Mouse (Mus musculus): ENCODE measurements around the gene Ugt1a1. TPM values are rescaled to one million over a fixed set of nuclear protein-coding genes. Genes with fewer than 3 reads are reported as not detected.
A peak's percentile ranks its signal among the peaks of the same experiment; 100 is the strongest.

Gene Ugt1a1
- polyA plus RNA-seq, 1 experiment from 2014 or later, result 0.33 TPM

GRCm38 (mm10) chr1:88256886-88257663, 45.3 kb downstream of the Ugt1a1 start:
- Histone ChIP-seq H3K4me3 (no peak overlapping the region), H3K27me3 (no peaks in the 10 kb centered on the region), H3K4me2 (replicated peaks) (no peak overlapping the region), H3K9me3 (peaks cover 74% of the 10 kb centered on the region), H3K27ac (no peak overlapping the region), H3K36me3 (peaks cover 30% of the 10 kb centered on the region), H3K9ac (no peak overlapping the region), H3K4me1 (no peaks in the 10 kb centered on the region)
- WGBS, result 73% methylated on average over 10 of the region's 10 CpGs
- ATAC-seq (ENCODE audit: low FRiP score, low read depth), result no peak

- peaks cover 36% of the 10 kb centered on the region for H3K36me3 ChIP-seq
- H3K4me2 ChIP-seq (replicated peaks), result no peak overlapping the region
- H3K9ac ChIP-seq, result no peak overlapping the region
- H3K27me3 ChIP-seq, result no peaks in the 10 kb centered on the region
- peaks cover 68% of the 10 kb centered on the region for H3K9me3 ChIP-seq
- 82% methylated on average over 6 of the region's 6 CpGs for WGBS
- no peak for ATAC-seq (ENCODE audit: low FRiP score, low read depth)
- H3K4me1 ChIP-seq, result peaks cover 3% of the 10 kb centered on the region; the same call in 1 of the 2 replicates
- no peak overlapping the region for H3K27ac ChIP-seq
- H3K4me3 ChIP-seq, result no peak overlapping the region
Observed at GRCm38 (mm10) chr1:88257681-88258080, 45.9 kb downstream of the Ugt1a1 start.

GRCm38 (mm10) chr1:88258361-88258760, 46.6 kb downstream of the Ugt1a1 start:
- 71% methylated on average over 6 of the region's 6 CpGs for WGBS
- H3K4me3 ChIP-seq, result no peak overlapping the region
- no peaks in the 10 kb centered on the region for H3K27me3 ChIP-seq
- H3K9me3 ChIP-seq, result peaks cover 64% of the 10 kb centered on the region
- no peak overlapping the region for H3K4me2 ChIP-seq (replicated peaks)
- no peak for ATAC-seq (ENCODE audit: low FRiP score, low read depth)
- H3K36me3 ChIP-seq, result peaks cover 43% of the 10 kb centered on the region
- peaks cover 3% of the 10 kb centered on the region; the same call in 1 of the 2 replicates for H3K4me1 ChIP-seq
- no peak overlapping the region for H3K9ac ChIP-seq
- H3K27ac ChIP-seq, result no peak overlapping the region

GRCm38 (mm10) chr1:88258881-88259642, 47.3 kb downstream of the Ugt1a1 start:
- H3K9ac ChIP-seq, result no peak overlapping the region
- peaks cover 3% of the 10 kb centered on the region; the same call in 1 of the 2 replicates for H3K4me1 ChIP-seq
- no peak overlapping the region for H3K4me3 ChIP-seq
- ATAC-seq (ENCODE audit: low FRiP score, low read depth), result no peak
- H3K9me3 ChIP-seq, result peaks cover 59% of the 10 kb centered on the region
- H3K27me3 ChIP-seq, result no peaks in the 10 kb centered on the region
- H3K27ac ChIP-seq, result no peak overlapping the region
- 76% methylated on average over 8 of the region's 8 CpGs for WGBS
- H3K36me3 ChIP-seq, result peaks cover 50% of the 10 kb centered on the region
- no peak overlapping the region for H3K4me2 ChIP-seq (replicated peaks)

GRCm38 (mm10) chr1:88259643-88260024, 47.9 kb downstream of the Ugt1a1 start:
- WGBS, result 75% methylated on average over 4 of the region's 4 CpGs
- H3K36me3 ChIP-seq, result peaks cover 55% of the 10 kb centered on the region
- no peak overlapping the region for H3K4me2 ChIP-seq (replicated peaks)
- no peak overlapping the region for H3K9ac ChIP-seq
- no peak for ATAC-seq (ENCODE audit: low FRiP score, low read depth)
- H3K27ac ChIP-seq, result no peak overlapping the region
- peaks cover 57% of the 10 kb centered on the region for H3K9me3 ChIP-seq
- H3K4me3 ChIP-seq, result no peak overlapping the region
- H3K27me3 ChIP-seq, result no peaks in the 10 kb centered on the region
- H3K4me1 ChIP-seq, result peaks cover 3% of the 10 kb centered on the region; the same call in 1 of the 2 replicates

GRCm38 (mm10) chr1:88260114-88260513, 48.4 kb downstream of the Ugt1a1 start:
- 0 out of 2 replicates have a peak, but pooled peaks have one; percentile 1 for ATAC-seq (ENCODE audit: low FRiP score, low read depth)
- H3K9ac ChIP-seq, result no peak overlapping the region
- H3K27ac ChIP-seq, result no peak overlapping the region
- WGBS, result 82% methylated on average over 6 of the region's 6 CpGs
- no peaks in the 10 kb centered on the region for H3K27me3 ChIP-seq
- H3K4me3 ChIP-seq, result no peak overlapping the region
- peaks cover 3% of the 10 kb centered on the region; the same call in 1 of the 2 replicates for H3K4me1 ChIP-seq
- peaks cover 60% of the 10 kb centered on the region for H3K36me3 ChIP-seq
- peaks cover 52% of the 10 kb centered on the region for H3K9me3 ChIP-seq
- H3K4me2 ChIP-seq (replicated peaks), result no peak overlapping the region

- H3K9me3 ChIP-seq, result peaks cover 50% of the 10 kb centered on the region
- H3K4me1 ChIP-seq, result peaks cover 3% of the 10 kb centered on the region; the same call in 1 of the 2 replicates
- no peak overlapping the region for H3K27ac ChIP-seq
- H3K36me3 ChIP-seq, result peaks cover 67% of the 10 kb centered on the region
- 83% methylated on average over 10 of the region's 10 CpGs for WGBS
- no peak overlapping the region for H3K4me2 ChIP-seq (replicated peaks)
- H3K9ac ChIP-seq, result no peak overlapping the region
- no peaks in the 10 kb centered on the region for H3K27me3 ChIP-seq
- no peak overlapping the region for H3K4me3 ChIP-seq
- ATAC-seq (ENCODE audit: low FRiP score, low read depth), result no peak
Observed at GRCm38 (mm10) chr1:88260604-88261377, 49.0 kb downstream of the Ugt1a1 start.

- Histone ChIP-seq H3K4me1 (peaks cover 3% of the 10 kb centered on the region; the same call in 1 of the 2 replicates), H3K4me3 (no peak overlapping the region), H3K27me3 (no peaks in the 10 kb centered on the region), H3K9ac (no peak overlapping the region), H3K9me3 (peaks cover 42% of the 10 kb centered on the region), H3K27ac (no peak overlapping the region), H3K36me3 (peaks cover 76% of the 10 kb centered on the region), H3K4me2 (replicated peaks) (no peak overlapping the region)
- 87% methylated on average over 7 of the region's 7 CpGs for WGBS
- ATAC-seq (ENCODE audit: low FRiP score, low read depth), result no peak
Observed at GRCm38 (mm10) chr1:88261706-88262105, 49.9 kb downstream of the Ugt1a1 start.

- H3K4me3 ChIP-seq, result no peak overlapping the region
- no peak overlapping the region for H3K9ac ChIP-seq
- H3K4me2 ChIP-seq (replicated peaks), result no peak overlapping the region
- peaks cover 36% of the 10 kb centered on the region for H3K9me3 ChIP-seq
- peaks cover 3% of the 10 kb centered on the region; the same call in 1 of the 2 replicates for H3K4me1 ChIP-seq
- 79% methylated on average over 4 of the region's 4 CpGs for WGBS
- H3K36me3 ChIP-seq, result peaks cover 82% of the 10 kb centered on the region
- ATAC-seq (ENCODE audit: low FRiP score, low read depth), result 0 out of 2 replicates have a peak, but pooled peaks have one; percentile 0
- H3K27me3 ChIP-seq, result no peaks in the 10 kb centered on the region
- H3K27ac ChIP-seq, result no peak overlapping the region
Observed at GRCm38 (mm10) chr1:88262255-88262654, 50.5 kb downstream of the Ugt1a1 start.

GRCm38 (mm10) chr1:88262961-88263360, 51.2 kb downstream of the Ugt1a1 start:
- 74% methylated on average over 6 of the region's 6 CpGs for WGBS
- H3K4me2 ChIP-seq (replicated peaks), result no peak overlapping the region
- H3K4me3 ChIP-seq, result no peak overlapping the region
- H3K9ac ChIP-seq, result no peak overlapping the region
- peaks cover 89% of the 10 kb centered on the region for H3K36me3 ChIP-seq
- H3K9me3 ChIP-seq, result peaks cover 29% of the 10 kb centered on the region
- H3K4me1 ChIP-seq, result peaks cover 3% of the 10 kb centered on the region; the same call in 1 of the 2 replicates
- no peaks in the 10 kb centered on the region for H3K27me3 ChIP-seq
- ATAC-seq (ENCODE audit: low FRiP score, low read depth), result no peak
- H3K27ac ChIP-seq, result no peak overlapping the region

- Histone ChIP-seq H3K27ac (no peak overlapping the region), H3K9me3 (peaks cover 25% of the 10 kb centered on the region; the same call in 1 of the 2 replicates), H3K9ac (no peak overlapping the region), H3K4me3 (no peak overlapping the region), H3K4me2 (replicated peaks) (no peak overlapping the region), H3K27me3 (no peaks in the 10 kb centered on the region), H3K36me3 (peaks cover 97% of the 10 kb centered on the region), H3K4me1 (peaks cover 3% of the 10 kb centered on the region; the same call in 1 of the 2 replicates)
- 90% methylated on average over 5 of the region's 5 CpGs for WGBS
- no peak for ATAC-seq (ENCODE audit: low FRiP score, low read depth)
Observed at GRCm38 (mm10) chr1:88263778-88264177, 52.0 kb downstream of the Ugt1a1 start.

Data from limb, embryonic 13.5 days (tissue).